Mouse (Mus musculus): Measurements from ENCODE around the gene Myh7b. TPM values are rescaled to one million over a fixed set of nuclear protein-coding genes. Genes with fewer than 3 reads are reported as not detected.
A peak's percentile ranks its signal among the peaks of the same experiment; 100 is the strongest.
"Not testable (repeated sequence)": the region's sequence is repeated elsewhere in the genome, so short reads cannot be mapped to it uniquely, and the experiment has no call there.

The Myh7b gene
- total RNA-seq, 2 experiments from 2014 or later = 0.37 TPM; not detected in 1

DNA sequence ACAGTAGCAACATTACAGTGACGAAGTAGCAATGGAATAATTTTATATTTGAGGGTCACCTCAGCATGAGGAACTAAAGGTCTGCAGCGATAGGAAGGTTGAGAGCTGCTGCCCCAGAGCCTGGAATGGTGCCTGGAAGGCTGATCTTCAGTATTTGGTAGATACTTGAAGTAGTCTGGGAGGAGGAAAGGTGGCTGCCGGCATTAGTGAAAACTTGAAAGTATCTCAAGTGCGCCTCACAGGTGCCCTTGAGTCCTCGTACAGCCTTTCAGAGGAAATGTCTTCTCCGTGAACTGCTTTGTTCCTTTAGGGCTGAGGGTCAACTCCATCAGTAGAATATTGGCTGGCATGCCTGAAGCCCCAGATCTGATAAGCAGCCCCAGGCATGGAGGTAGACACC is 15.5 kb upstream of the Myh7b start:
- no peak for ATAC-seq (replicated peaks; ENCODE audit: poor library complexity, severe bottlenecking)

DNA sequence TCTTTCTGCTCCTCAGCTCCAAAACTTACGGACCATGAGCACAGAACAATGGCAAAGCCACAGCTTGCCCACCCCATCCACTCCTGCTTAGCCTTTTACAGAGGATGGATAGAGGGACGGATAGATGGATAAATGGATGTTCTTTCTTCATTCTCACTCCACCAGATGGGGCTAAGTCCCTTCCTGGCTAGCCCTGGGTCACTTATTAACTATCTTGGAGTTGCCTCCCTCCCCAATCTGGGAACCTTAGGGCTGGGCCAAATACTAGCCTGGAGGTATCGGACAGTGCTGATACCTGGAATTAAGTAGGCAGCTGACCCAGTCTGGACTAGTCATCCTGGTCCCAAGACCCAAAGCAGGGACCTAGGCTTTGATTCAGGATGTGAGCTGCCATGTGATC is 7.3 kb upstream of the Myh7b start:
- ATAC-seq (replicated peaks; ENCODE audit: poor library complexity, severe bottlenecking) = no peak

DNA sequence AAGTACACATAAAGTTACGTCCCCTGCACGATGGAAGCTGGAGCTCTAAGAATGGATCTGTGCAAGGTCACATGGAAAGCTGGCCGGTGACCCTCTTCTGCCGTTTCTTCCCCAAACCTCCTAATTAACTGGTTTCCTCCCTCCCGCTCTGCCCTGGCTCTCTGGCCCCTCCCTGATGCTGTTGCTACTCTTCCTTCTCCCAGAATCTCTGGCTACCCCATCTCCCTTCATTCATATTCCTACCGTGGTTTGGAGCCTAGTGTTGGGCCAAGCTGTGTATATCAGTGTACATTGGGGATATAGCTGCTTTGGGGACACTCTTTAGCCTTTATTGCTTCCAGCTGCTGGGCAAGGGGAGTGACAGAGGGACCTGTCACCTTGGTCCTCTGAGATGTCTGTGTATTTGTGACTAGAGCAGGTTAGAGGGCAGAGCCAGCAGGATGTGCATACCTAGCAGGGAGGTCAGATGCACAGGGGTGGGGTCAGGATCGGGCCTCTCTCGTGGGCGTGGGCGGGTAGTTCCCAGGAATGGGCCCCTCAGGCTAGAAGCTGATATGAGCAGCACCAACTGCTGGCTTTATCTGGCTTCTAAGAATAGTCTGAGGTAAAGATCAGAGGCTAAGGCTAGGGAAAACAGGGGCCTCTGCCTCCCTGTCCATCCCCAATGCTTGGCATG is 6.3 kb upstream of the Myh7b start:
- ATAC-seq (replicated peaks; ENCODE audit: poor library complexity, severe bottlenecking) = no peak

DNA sequence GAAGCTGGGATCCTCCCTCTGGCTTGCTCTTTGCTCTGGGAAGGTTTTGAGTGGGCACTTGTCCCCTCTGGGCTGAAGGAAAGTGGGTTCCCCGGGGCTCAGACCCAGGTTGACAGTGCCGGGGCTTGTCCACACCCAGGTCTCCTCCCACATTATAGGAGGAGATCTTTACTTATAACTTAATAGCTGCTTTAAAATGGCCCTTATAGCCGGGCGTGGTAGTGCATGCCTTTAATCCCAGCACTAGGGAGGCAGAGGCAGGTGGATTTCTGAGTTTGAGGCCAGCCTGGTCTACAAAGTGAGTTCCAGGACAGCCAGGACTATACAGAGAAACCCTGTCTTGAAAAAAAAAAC is 5.8 kb upstream of the Myh7b start:
- not testable (repeated sequence) for ATAC-seq (replicated peaks; ENCODE audit: poor library complexity, severe bottlenecking)

DNA sequence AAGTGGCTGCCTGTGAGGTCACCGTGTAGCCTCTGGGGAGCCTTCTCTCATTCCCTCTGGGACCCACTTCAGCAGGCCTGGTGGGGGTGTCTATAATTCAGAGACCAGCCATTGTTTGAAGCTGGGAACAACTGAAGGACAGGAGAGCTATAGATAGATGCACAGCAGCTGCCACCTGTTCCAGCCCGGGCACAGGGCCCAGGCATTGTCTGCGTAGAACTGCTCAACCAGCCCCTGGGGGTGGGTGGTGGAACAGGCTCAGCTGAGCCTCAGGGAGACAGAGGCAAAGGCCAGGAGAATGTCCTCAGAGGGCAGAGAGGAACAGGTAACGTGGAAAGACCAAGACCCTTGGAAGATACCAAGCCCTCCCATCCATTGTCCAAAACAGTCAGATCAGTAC is 4.7 kb upstream of the Myh7b start:
- no peak for ATAC-seq (replicated peaks; ENCODE audit: poor library complexity, severe bottlenecking)

DNA sequence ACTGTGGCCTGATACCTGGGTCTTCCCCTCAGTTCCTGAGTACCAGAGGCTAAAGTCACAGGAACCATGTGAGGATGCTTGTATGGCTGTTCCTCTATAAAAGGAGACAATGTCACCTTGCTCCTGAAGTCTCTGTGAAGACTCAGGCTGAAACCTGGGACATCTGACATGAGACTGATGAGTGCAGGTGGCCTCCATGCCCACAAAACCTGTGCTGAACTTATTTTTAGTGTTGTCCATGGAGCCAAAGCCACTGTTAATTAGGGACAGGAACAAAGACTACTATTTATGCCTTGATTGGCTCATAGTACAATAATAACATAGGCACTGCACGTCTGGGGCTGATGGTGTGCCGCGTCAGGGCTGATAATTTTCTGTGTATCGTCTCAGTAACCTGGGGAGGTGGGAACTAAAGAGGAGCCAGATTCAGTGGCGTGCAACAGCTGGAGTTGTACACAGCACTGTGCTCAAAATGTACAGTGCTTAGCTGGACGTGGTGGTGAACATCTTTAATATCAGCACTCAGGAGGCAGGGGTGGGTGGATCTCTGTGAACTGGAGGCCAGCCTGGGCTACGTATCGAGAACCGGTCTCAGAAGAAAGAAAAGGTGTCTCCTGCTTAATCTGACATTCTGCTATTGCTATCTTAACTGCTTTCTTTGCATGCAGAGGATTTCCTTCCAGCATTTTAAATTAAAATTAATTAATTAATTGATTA is 980 bp downstream of the Myh7b start:
- ATAC-seq (replicated peaks; ENCODE audit: poor library complexity, severe bottlenecking) = no peak

DNA sequence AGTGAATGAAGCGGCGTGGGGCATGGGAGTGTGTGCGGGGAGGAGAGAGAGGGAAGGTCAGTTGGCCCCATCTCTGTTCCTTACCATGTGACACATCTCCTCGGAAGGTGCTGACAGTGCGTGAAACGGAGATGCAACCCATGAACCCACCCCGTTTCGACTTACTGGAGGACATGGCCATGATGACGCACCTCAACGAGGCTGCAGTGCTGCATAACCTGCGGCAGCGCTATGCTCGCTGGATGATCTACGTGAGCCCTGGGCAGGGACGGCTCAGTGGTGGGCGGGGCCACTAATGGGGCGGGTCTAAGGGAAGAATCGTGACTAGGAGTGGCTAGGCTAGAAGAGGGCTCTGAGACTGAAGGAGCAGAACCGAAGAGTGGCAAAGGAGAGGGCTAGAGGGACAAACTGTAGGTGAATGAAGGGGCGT is 2.3 kb downstream of the Myh7b start:
- ATAC-seq (replicated peaks; ENCODE audit: poor library complexity, severe bottlenecking) = peak; percentile 92

DNA sequence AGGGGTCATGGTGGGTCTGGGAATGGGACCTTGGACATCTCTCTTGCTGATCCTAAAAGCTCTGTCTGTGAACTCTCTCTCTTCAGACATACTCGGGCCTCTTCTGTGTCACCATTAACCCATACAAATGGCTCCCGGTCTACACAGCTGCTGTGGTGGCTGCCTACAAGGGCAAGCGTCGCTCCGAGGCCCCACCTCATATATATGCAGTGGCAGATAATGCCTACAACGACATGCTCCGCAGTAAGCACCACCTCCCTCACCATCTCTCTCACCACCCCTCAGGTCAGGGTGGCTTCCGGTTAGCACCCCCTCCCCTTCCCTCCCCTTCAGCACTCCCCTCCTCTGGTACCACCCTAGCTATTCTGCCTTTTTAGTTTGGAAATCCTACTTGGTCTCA is 2.9 kb downstream of the Myh7b start:
- no peak for ATAC-seq (replicated peaks; ENCODE audit: poor library complexity, severe bottlenecking)

DNA sequence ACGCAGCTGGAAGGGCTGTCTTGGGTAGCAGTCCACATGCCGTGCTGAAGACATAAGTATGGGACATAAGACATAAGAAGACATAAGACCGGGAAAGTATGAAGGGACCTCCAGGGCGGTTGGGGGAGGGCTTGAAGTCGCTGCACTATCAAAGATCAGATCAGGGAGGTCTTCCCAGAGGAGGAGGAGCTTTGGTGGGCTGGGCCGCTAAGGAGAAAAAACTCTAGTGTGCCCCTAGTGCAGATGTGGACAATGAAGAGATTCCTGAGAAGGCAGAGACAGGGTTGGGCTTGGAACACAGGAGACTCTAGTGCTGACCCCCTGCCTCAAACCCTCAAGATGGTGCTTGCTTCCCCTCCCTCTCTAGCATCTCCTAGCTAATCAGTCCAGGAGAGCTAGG is 6.0 kb downstream of the Myh7b start:
- no peak for ATAC-seq (replicated peaks; ENCODE audit: poor library complexity, severe bottlenecking)

DNA sequence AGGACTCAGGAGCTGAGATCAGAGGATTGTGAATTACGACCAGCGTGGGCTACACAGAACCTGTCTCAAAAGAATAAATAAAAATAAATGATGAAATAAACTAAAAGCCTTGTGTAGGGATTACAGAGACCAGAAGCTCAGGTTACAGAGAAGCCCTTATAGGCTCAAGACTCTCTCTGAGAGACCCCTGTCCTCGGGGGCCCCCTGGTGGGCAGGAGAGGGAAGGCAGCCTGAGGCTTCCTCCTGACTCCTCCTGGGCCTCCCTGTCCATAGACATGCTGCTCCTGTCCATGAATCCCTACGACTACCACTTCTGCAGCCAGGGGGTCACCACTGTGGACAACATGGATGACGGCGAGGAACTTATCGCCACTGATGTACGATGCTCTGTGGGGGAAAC is 8.8 kb downstream of the Myh7b start:
- peak; percentile 67 for ATAC-seq (replicated peaks; ENCODE audit: poor library complexity, severe bottlenecking)

DNA sequence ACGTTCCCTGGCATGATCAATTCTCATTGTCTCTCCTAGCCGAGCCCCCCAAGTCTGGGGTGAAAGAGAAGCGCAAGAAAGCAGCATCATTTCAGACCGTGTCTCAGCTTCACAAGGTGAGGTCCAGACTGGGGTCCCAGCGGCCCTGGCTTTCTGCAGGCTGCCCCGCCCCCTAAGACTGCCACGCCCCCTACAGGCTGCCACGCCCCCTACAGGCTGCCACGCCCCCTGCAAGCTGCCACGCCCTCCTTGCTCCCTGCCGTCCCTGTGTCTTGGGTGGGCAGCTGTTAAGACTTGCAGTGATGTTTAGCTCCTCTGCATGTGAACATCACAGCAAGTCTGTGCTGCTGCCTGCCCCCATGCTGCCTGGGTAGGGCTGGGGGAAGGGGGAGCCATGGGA is 11.6 kb downstream of the Myh7b start:
- ATAC-seq (replicated peaks; ENCODE audit: poor library complexity, severe bottlenecking) = 0 out of 2 replicates have a peak, but pooled peaks have one; percentile 13

DNA sequence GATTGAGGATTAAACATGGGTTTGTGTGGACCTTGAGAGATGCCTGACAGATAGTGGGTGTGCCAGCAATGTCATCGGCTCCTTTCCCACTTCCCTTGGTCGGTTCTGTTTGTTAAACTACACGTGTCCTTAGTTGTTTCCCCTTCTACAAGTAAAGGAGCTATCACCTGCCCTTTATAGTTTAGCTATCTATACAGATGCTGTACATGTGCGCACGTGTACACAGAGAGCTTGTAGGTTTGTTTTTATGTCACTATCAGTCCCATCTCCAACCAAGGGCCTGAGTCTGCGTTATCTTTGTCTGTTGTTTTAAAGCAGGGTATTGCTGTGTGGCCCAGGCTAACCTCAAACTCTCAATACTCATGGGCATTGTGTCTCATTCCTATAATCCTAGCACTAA is 13.0 kb downstream of the Myh7b start:
- ATAC-seq (replicated peaks; ENCODE audit: poor library complexity, severe bottlenecking) = no peak

DNA sequence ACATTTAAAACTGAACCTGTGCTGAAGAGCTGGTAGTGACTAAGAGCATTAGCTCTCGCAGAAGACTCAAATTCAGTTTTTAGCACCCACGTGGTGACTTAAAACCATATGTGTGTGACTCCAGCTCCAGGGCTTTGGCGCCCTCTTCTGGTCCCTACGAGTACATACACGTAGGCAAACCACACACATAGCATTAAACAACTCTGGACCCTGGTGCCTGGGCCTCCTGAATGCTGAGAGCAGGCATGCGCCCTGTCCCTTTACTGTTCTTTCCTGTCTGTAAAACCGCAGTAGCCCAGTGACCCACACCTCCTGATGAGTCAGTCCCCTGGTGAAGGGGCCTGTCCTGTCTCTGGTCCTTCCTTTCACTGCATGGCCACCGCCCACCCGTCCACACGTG is 13.7 kb downstream of the Myh7b start:
- ATAC-seq (replicated peaks; ENCODE audit: poor library complexity, severe bottlenecking) = peak; percentile 47

DNA sequence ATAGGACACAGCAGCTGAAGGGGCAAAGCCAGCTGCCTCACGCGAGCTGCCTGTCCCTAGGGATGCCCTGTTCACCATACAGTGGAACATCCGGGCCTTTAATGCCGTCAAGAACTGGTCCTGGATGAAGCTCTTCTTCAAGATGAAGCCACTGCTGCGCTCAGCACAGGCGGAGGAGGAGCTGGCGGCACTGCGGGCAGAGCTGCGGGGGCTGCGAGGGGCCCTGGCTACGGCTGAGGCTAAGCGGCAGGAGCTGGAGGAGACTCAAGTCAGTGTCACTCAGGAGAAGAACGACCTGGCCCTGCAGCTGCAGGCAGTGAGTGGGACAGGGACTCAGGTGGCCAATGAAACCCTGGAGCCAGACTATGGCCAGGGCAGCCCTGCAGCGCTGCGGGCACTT is 15.3 kb downstream of the Myh7b start:
- ATAC-seq (replicated peaks; ENCODE audit: poor library complexity, severe bottlenecking) = no peak

DNA sequence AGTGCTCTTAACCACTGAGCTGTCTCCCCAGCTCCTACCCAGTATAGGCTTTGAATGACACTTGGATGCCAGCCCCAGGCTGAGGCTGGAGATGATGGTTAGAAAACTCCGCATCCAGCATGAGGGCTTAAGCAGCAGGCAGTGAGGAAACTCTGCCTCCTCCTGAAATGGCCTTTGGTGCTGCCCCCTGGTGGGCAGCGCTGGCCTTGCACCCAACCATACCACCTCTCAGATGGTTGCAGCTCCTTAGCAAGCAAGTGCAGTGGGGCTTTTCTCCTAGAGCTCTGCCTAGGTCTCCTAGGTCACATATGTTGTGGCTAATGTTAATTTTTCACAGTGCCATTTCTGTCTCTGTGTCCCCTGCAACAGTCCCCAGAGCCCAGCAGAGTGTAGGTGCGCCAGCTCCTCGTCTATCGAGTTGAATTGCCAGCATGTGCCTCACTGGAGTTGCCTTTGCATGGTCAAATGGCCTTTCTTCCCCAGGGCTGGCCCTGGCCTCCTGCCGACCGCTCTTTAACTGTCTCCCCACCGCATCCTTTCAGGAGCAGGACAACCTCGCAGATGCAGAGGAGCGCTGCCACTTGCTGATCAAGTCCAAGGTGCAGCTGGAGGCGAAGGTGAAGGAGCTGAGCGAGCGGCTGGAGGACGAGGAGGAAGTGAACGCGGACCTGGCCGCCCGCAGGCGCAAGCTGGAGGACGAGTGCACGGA is 16.2 kb downstream of the Myh7b start:
- ATAC-seq (replicated peaks; ENCODE audit: poor library complexity, severe bottlenecking) = peak; percentile 53; the same call in 1 of the 2 replicates

DNA sequence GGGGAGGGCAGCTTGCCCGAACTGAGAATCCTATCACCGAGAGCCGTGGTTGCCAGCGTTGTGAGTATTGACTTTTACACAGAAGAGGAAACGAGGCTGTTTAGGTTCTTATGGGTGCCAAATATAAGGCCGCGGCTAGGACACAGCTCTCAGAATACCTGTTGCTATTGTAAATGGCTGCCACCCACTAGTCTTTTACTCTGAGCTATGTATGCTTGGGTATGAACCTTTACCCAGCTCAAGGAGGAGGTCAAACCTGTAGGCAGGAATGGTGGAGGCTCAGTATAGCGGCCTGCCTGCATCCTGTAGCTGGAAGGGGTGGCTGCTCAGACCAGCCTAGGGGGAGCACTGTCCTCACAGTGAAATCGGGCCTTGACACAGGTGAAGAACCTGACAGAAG is 17.1 kb downstream of the Myh7b start:
- no peak for ATAC-seq (replicated peaks; ENCODE audit: poor library complexity, severe bottlenecking)

DNA sequence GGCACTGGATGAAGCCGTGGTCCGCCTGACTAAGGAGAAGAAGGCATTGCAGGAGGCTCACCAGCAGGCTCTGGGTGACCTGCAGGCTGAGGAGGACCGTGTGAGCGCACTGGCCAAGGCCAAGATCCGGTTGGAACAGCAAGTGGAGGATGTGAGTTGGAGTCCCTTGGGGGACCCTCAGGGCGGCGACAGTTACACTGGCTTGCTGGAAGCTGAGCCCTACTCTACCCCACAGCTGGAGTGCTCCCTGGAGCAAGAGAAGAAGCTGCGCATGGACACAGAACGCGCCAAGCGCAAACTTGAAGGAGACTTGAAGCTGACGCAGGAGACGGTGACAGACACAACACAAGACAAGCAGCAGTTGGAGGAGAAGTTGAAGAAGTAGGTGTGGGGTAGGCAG is 17.5 kb downstream of the Myh7b start:
- no peak for ATAC-seq (replicated peaks; ENCODE audit: poor library complexity, severe bottlenecking)

DNA sequence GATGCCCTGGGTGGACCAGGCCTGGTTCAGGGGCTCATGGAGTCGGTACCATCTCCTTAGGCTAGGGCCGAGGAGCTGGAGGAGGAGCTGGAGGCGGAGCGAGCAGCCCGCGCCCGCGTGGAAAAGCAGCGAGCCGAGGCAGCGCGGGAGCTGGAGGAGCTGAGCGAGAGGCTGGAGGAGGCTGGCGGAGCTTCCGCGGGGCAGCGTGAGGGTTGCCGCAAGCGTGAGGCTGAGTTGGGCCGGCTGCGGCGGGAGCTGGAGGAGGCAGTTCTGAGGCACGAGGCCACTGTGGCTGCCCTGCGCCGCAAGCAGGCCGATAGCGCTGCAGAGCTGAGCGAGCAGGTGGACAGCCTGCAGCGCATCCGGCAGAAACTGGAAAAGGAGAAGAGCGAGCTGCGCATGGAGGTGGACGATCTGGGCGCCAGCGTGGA is 18.2 kb downstream of the Myh7b start:
- ATAC-seq (replicated peaks; ENCODE audit: poor library complexity, severe bottlenecking) = peak; percentile 41

DNA sequence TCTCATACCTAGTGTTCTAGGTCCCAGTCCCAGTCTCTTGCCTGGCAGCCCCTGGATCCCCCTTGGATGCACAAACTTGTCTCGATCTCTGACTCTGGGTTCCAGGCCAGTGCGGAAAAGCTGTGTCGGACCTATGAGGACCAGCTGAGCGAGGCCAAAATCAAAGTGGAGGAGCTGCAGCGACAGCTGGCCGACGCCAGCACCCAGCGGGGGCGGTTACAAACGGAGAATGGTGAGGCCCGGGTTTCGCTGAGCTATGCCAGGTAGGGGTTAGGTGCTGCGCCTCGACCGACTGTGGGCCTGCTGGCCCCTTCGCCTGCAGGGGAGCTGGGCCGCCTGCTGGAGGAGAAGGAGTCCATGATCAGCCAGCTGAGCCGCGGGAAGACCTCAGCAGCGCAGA is 19.1 kb downstream of the Myh7b start:
- ATAC-seq (replicated peaks; ENCODE audit: poor library complexity, severe bottlenecking) = no peak

DNA sequence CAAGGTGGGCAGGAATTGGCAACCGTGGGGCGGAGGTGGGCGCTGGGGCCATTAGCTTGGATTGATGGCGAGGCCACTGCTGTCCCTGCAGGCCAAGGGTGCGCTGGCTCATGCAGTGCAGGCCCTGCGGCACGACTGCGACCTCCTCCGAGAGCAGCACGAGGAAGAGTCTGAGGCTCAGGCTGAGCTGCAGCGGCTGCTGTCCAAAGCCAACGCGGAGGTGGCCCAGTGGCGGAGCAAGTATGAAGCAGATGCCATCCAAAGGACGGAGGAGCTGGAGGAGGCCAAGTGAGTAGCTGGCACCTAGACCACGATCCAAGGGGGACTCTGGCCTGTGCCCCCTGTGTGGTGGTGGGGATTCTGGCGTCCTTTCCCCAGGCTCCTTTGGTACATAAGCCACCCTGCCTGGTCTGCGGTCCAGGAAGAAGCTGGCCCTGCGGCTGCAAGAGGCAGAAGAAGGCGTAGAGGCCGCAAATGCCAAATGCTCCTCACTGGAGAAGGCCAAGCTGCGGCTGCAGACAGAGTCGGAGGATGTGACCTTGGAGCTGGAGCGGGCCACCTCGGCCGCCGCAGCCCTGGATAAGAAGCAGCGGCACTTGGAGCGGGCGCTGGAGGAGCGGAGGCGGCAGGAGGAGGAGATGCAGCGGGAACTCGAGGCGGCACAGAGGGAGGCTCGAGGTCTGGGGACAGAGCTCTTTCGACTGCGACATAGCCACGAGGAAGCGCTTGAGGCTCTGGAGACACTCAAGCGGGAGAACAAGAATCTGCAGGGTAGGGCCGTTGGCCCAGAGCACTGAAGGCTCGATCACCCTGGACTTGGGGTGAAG is 19.8 kb downstream of the Myh7b start:
- ATAC-seq (replicated peaks; ENCODE audit: poor library complexity, severe bottlenecking) = no peak
